Mouse (Mus musculus) limb, embryonic 10.5 days (tissue): ENCODE data around the gene Lactb. TPM values are rescaled to one million over a fixed set of nuclear protein-coding genes. Genes with fewer than 3 reads are reported as not detected.

Source experiments
- DNase-seq: peaks from one replicate; pipeline ENCODE4 v3.0.0-alpha.2; 2017; ENCODE audit warnings: low spot score
- H3K27ac ChIP-seq: fragments of 300-500 bp; sonication (generic); 2 replicates; pipeline ENCODE4 v1.5.1; 2016; ENCODE audit warnings: mild to moderate bottlenecking
- H3K27me3 ChIP-seq: fragments of 300-500 bp; sonication (generic); 2 replicates; pipeline ENCODE4 v1.6.1; 2016; ENCODE audit warnings: low read depth, mild to moderate bottlenecking; ENCODE audit not compliant: poor library complexity, severe bottlenecking
- H3K36me3 ChIP-seq: fragments of 300-500 bp; sonication (generic); 2 replicates; pipeline ENCODE4 v1.6.1; 2016; ENCODE audit warnings: mild to moderate bottlenecking, moderate library complexity
- H3K4me1 ChIP-seq: fragments of 300-500 bp; sonication (generic); 2 replicates; pipeline ENCODE4 v1.6.1; 2016
- H3K4me3 ChIP-seq: fragments of 300-500 bp; sonication (generic); 2 replicates; pipeline ENCODE4 v1.5.1; 2016; ENCODE audit warnings: mild to moderate bottlenecking, moderate library complexity
- H3K9me3 ChIP-seq: fragments of 300-500 bp; sonication (generic); replicated peaks from 2 replicates; pipeline ENCODE4 v1.6.1; 2016; ENCODE audit warnings: mild to moderate bottlenecking
- WGBS: fragments of 180-500 bp; shearing (Covaris S2); methylation state at CpG from one replicate; pipeline ENCODE4 v1.1.7; 2016; 5-methylcytosine and 5-hydroxymethylcytosine counted together
- polyA plus RNA-seq: library from polyadenylated mRNA; unstranded; fragments of >200 nt; fragmentation: Nextera tagmentation; extraction: Ambion mirVana; gene quantifications from 2 replicates; pipeline ENCODE4 v1.2.1, GENCODE M21; 2016

Lactb gene
- polyA plus RNA-seq, 1 experiment from 2014 or later = 9.3 TPM

DNA sequence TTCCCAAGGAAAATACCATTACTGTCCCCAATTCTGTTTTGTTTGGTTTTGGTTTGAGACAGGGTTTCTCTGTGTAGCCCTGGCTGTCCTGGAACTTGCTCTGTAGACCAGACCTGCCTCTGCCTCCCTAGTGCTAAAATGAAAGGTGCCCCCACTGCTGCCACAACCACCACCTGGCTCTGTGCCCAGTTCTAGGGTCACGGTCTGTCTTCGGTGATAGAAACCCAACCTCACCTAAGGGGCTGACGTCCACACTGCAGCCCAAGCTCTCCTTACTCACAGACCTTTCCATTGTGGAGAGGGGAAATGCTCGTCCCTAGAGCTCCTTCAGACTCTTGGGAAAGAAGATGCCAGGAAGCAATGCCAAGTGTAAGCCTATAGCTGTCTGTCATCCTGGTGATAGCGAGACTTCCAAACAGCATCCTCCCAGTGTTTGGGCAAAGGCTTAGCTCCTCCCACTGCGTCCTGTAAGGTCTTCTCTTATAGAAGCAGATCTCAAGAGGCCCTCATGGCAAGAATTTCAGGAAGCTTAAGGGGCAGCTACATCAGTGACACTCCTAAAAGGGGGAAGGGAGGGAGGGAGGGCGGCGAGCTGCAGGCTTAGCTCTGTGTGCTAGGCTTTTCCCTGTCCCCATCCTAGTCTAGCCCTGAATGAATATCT is 16.6 kb upstream of the Lactb start:
- no peak overlapping the region for H3K27ac ChIP-seq
- H3K36me3 ChIP-seq = no peaks in the 10 kb centered on the region
- no peaks in the 10 kb centered on the region for H3K9me3 ChIP-seq
- 85% methylated on average over 8 of the region's 8 CpGs for WGBS
- no peak overlapping the region for H3K4me3 ChIP-seq
- H3K4me1 ChIP-seq = peaks cover 9% of the 10 kb centered on the region; the same call in 1 of the 2 replicates
- no peaks in the 10 kb centered on the region for H3K27me3 ChIP-seq
- no peak for DNase-seq

- no peaks in the 10 kb centered on the region for H3K9me3 ChIP-seq
- H3K4me1 ChIP-seq = peaks cover 10% of the 10 kb centered on the region; the same call in 1 of the 2 replicates
- DNase-seq = no peak
- H3K36me3 ChIP-seq = no peaks in the 10 kb centered on the region
- 77% methylated on average over 9 of the region's 9 CpGs for WGBS
- no peaks in the 10 kb centered on the region for H3K27me3 ChIP-seq
- no peak overlapping the region for H3K27ac ChIP-seq
- no peak overlapping the region for H3K4me3 ChIP-seq
Measured at GRCm38 (mm10) chr9:66991021-66991749, 15.9 kb upstream of the Lactb start.

GRCm38 (mm10) chr9:66990046-66990445 is 14.8 kb upstream of the Lactb start:
- 89% methylated on average over 5 of the region's 5 CpGs for WGBS
- no peaks in the 10 kb centered on the region for H3K36me3 ChIP-seq
- DNase-seq = no peak

GRCm38 (mm10) chr9:66989581-66989980 is 14.3 kb upstream of the Lactb start:
- Histone ChIP-seq H3K9me3 (no peaks in the 10 kb centered on the region), H3K4me1 (peaks cover 10% of the 10 kb centered on the region; the same call in 1 of the 2 replicates), H3K27ac (no peak overlapping the region), H3K36me3 (no peaks in the 10 kb centered on the region), H3K4me3 (no peak overlapping the region), H3K27me3 (no peaks in the 10 kb centered on the region)
- 85% methylated on average over 6 of the region's 6 CpGs for WGBS
- DNase-seq = no peak

More at GRCm38 (mm10) chr9:66990046-66990445, 14.8 kb upstream of the Lactb start:
- no peaks in the 10 kb centered on the region for H3K9me3 ChIP-seq
- no peak overlapping the region for H3K27ac ChIP-seq
- H3K27me3 ChIP-seq = no peaks in the 10 kb centered on the region
- H3K4me3 ChIP-seq = no peak overlapping the region
- peaks cover 10% of the 10 kb centered on the region; the same call in 1 of the 2 replicates for H3K4me1 ChIP-seq

GRCm38 (mm10) chr9:66988888-66989414 is 13.7 kb upstream of the Lactb start:
- no peak for DNase-seq
- H3K27ac ChIP-seq = no peak overlapping the region

DNA sequence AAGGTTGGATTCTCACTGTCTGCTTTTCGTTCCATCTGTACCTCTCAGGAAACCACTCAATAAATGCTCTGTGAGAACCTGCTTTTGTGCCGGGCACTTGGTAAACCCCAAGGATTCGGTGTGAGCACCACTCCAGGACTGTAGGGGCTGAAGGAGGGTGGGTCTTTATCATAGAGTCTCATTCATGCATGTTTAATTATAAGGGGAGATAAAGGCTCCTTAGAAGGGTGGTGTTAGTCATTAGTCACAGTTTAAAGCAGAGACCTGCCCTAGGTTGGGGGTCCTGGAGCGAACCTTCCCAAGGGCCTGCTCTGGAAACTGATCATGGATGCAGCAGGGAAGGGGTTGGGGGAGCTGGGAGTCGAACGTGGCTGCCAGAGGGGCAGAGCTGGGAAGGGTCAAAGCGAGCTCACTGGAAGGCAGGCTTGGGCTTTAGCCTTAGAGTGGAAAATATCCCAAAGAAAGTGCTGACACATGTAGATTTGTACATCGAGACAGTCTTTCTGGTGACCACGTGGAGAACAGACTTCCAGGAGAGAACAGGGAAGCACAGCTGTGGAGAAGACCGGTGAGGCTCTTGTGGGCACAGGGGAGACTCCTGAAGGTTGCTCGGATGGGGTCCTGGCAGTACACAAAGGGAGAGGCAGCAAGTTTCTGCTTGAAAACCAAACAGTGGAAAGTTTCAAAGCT is 13.1 kb upstream of the Lactb start:
- Histone ChIP-seq H3K27ac (no peak overlapping the region), H3K4me3 (no peak overlapping the region), H3K9me3 (no peaks in the 10 kb centered on the region), H3K36me3 (no peaks in the 10 kb centered on the region), H3K27me3 (no peaks in the 10 kb centered on the region), H3K4me1 (peaks cover 10% of the 10 kb centered on the region; the same call in 1 of the 2 replicates)
- DNase-seq = no peak
- whole genome bisulfite sequencing = 78% methylated on average over 11 of the region's 11 CpGs

More at GRCm38 (mm10) chr9:66988888-66989414, 13.7 kb upstream of the Lactb start:
- no peaks in the 10 kb centered on the region for H3K36me3 ChIP-seq
- no peaks in the 10 kb centered on the region for H3K9me3 ChIP-seq
- no peak overlapping the region for H3K4me3 ChIP-seq
- H3K27me3 ChIP-seq = no peaks in the 10 kb centered on the region
- 84% methylated on average over 6 of the region's 6 CpGs for WGBS
- peaks cover 10% of the 10 kb centered on the region; the same call in 1 of the 2 replicates for H3K4me1 ChIP-seq

GRCm38 (mm10) chr9:66985377-66985776 is 10.1 kb upstream of the Lactb start:
- H3K36me3 ChIP-seq = no peaks in the 10 kb centered on the region
- 0 out of 2 replicates have a peak, but pooled peaks cover 8% of the 10 kb centered on the region for H3K4me1 ChIP-seq
- no peak overlapping the region for H3K4me3 ChIP-seq
- H3K9me3 ChIP-seq = no peaks in the 10 kb centered on the region
- WGBS = 88% methylated on average over 7 of the region's 7 CpGs
- no peak for DNase-seq
- H3K27me3 ChIP-seq = no peaks in the 10 kb centered on the region
- H3K27ac ChIP-seq = no peak overlapping the region

GRCm38 (mm10) chr9:66982085-66982484 is 6.8 kb upstream of the Lactb start:
- Histone ChIP-seq H3K27me3 (no peaks in the 10 kb centered on the region), H3K27ac (no peak overlapping the region), H3K9me3 (no peaks in the 10 kb centered on the region)

DNA sequence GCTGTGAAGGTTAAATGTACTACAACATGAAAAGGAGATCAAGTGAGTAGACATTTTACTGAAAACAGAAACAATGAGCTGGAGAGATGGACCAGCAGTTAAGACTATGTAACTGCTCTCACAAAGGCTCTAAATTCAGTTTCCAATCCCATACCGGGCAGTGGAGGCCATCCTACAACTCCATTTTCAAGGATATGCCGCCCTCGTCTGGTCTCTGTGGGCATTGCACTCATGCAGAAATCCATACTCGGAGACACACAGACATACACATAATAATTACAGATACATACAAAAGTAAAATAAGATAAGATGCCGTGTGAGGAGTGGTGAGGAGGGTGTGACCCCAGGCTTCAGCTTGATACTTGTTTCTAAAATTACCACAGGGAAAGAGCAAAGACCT is 5.2 kb upstream of the Lactb start:
- H3K27ac ChIP-seq = no peak overlapping the region
- 0 out of 2 replicates have a peak, but pooled peaks cover 3% of the 10 kb centered on the region for H3K4me1 ChIP-seq
- DNase-seq = peak; percentile 83
- no peaks in the 10 kb centered on the region for H3K27me3 ChIP-seq
- H3K36me3 ChIP-seq = no peaks in the 10 kb centered on the region
- H3K9me3 ChIP-seq = no peaks in the 10 kb centered on the region
- H3K4me3 ChIP-seq = no peak overlapping the region
- WGBS = 14% methylated on average over 5 of the region's 5 CpGs

More at GRCm38 (mm10) chr9:66982085-66982484, 6.8 kb upstream of the Lactb start:
- Histone ChIP-seq H3K36me3 (no peaks in the 10 kb centered on the region), H3K4me1 (0 out of 2 replicates have a peak, but pooled peaks cover 3% of the 10 kb centered on the region), H3K4me3 (no peak overlapping the region)
- no peak for DNase-seq
- WGBS = 86% methylated on average over 7 of the region's 7 CpGs

DNA sequence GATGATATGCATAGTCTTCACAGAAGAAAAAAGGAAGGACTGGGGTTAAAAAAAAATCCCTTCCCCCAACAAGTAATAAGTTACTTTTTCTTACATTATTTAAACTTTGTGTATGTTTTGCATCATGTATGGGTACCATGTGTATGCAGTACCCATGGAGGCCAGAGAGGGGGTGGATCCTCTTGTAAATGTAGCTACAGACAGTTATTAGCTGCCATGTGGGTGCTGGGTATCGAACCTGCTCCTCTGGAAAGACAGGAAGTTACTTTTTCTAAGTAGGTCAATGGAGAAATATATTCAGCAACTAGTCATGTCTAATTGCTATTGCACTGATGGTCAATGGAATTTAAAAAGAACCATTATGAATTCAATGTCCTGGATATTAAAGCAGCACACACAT is 3.2 kb upstream of the Lactb start:
- Histone ChIP-seq H3K27ac (no peak overlapping the region), H3K4me1 (0 out of 2 replicates have a peak, but pooled peaks cover 11% of the 10 kb centered on the region), H3K4me3 (no peak overlapping the region), H3K36me3 (no peaks in the 10 kb centered on the region), H3K9me3 (no peaks in the 10 kb centered on the region), H3K27me3 (no peaks in the 10 kb centered on the region)
- 78% methylated on average over 1 of the region's 1 CpGs for WGBS
- DNase-seq = no peak

- H3K27me3 ChIP-seq = no peaks in the 10 kb centered on the region
- no peak overlapping the region for H3K4me3 ChIP-seq
- DNase-seq = no peak
- 94% methylated on average over 1 of the region's 1 CpGs for WGBS
- H3K4me1 ChIP-seq = 0 out of 2 replicates have a peak, but pooled peaks cover 11% of the 10 kb centered on the region
- no peaks in the 10 kb centered on the region for H3K36me3 ChIP-seq
- no peak overlapping the region for H3K27ac ChIP-seq
- H3K9me3 ChIP-seq = no peaks in the 10 kb centered on the region
Measured at GRCm38 (mm10) chr9:66977982-66978381, 2.7 kb upstream of the Lactb start.

- no peaks in the 10 kb centered on the region for H3K36me3 ChIP-seq
- no peaks in the 10 kb centered on the region for H3K9me3 ChIP-seq
- 0 out of 2 replicates have a peak, but pooled peaks cover 11% of the 10 kb centered on the region for H3K4me1 ChIP-seq
- DNase-seq = no peak
- no peaks in the 10 kb centered on the region for H3K27me3 ChIP-seq
- 80% methylated on average over 5 of the region's 5 CpGs for whole genome bisulfite sequencing
- no peak overlapping the region for H3K4me3 ChIP-seq
- H3K27ac ChIP-seq = no peak overlapping the region
Measured at GRCm38 (mm10) chr9:66977121-66977520, 1.8 kb upstream of the Lactb start.
